Mouse (Mus musculus) liver, embryonic 11.5 days (tissue): Measurements from ENCODE around the gene Sit1. TPM values are rescaled to one million over a fixed set of nuclear protein-coding genes. Genes with fewer than 3 reads are reported as not detected.

Experiments used
- ATAC-seq: fragments of 200-750 bp; cut with Nextera tagmentation; replicated peaks from 2 replicates; pipeline ENCODE4 v1.8.0; 2017; ENCODE audit warnings: moderate number of reproducible peaks, mild to moderate bottlenecking, moderate TSS enrichment, moderate library complexity; ENCODE audit not compliant: low FRiP score
- DNase-seq: peaks from one replicate; pipeline ENCODE4 v3.0.0-alpha.2; 2017; ENCODE audit warnings: low spot score
- H3K27ac ChIP-seq: fragments of 300-500 bp; sonication (generic); 2 replicates; pipeline ENCODE4 v1.5.1; 2014; ENCODE audit warnings: mild to moderate bottlenecking, low read depth, low read length, control low read depth
- H3K27me3 ChIP-seq: fragments of 300-500 bp; sonication (generic); replicated peaks from 2 replicates; pipeline ENCODE4 v1.6.1; 2014; ENCODE audit warnings: low read length, mixed read lengths; ENCODE audit not compliant: control insufficient read depth, insufficient read depth
- H3K36me3 ChIP-seq: fragments of 300-500 bp; sonication (generic); 2 replicates; pipeline ENCODE4 v1.6.1; 2014; ENCODE audit warnings: mild to moderate bottlenecking, low read length, moderate library complexity, mixed read lengths; ENCODE audit not compliant: control insufficient read depth, insufficient read depth
- H3K4me1 ChIP-seq: fragments of 300-500 bp; sonication (generic); replicated peaks from 2 replicates; pipeline ENCODE4 v1.6.1; 2014; ENCODE audit warnings: low read length, mixed read lengths; ENCODE audit not compliant: control insufficient read depth, insufficient read depth
- H3K4me2 ChIP-seq: fragments of 300-500 bp; sonication (generic); 2 replicates; pipeline ENCODE4 v1.6.1; 2014; ENCODE audit warnings: mild to moderate bottlenecking, control low read depth, moderate library complexity
- H3K4me3 ChIP-seq: fragments of 300-500 bp; sonication (generic); 2 replicates; pipeline ENCODE4 v1.5.1; 2014; ENCODE audit warnings: low read depth, low read length, control low read depth
- H3K9ac ChIP-seq: fragments of 300-500 bp; sonication (generic); 2 replicates; pipeline ENCODE4 v1.6.1; 2014; ENCODE audit warnings: low read depth, low read length, control low read depth
- H3K9me3 ChIP-seq: fragments of 300-500 bp; sonication (generic); 2 replicates; pipeline ENCODE4 v1.6.1; 2016; ENCODE audit warnings: low read length, inconsistent platforms, mixed read lengths; ENCODE audit not compliant: control insufficient read depth
- WGBS: fragments of 180-500 bp; shearing (Covaris S2); extraction: QIAGEN DNeasy Blood & Tissue Kit; methylation state at CpG from one replicate; pipeline ENCODE4 v1.1.7; 2014; 5-methylcytosine and 5-hydroxymethylcytosine counted together
- polyA plus RNA-seq: library from polyadenylated mRNA; unstranded; fragments of >200 nt; fragmentation: Nextera tagmentation; extraction: Ambion mirVana; gene quantifications from 2 replicates; pipeline ENCODE4 v1.2.1, GENCODE M21; 2014

Gene Sit1
- polyA plus RNA-seq, 1 experiment from 2014 or later, result not detected

DNA sequence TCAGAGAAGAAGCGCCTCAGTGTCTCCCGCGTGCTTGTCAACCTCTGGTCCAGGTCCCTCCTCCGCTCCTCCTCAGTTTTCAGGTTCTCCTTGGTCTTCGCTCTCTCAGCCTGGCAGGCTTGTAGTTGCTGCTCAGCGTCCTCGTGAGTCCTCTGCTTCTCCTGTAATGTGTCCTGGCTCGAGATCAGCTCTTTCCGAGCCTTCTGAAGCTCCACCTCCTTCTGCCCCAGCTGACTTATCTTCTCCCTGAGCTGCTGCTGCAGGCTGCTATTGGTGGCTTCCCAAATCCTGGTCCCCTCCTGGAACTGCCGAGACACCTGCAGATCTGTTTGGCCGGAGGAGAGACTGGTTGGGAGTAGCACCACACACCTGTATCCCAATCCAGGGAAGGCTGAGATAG is 31.2 kb downstream of the Sit1 start:
- ATAC-seq (no peak), DNase-seq (no peak)
- Histone ChIP-seq H3K4me2 (no peak overlapping the region), H3K27ac (no peak overlapping the region), H3K9ac (no peak overlapping the region), H3K36me3 (no peaks in the 10 kb centered on the region; the same call in 1 of the 2 replicates), H3K27me3 (peaks cover 35% of the 10 kb centered on the region), H3K4me1 (no peaks in the 10 kb centered on the region; the same call in 1 of the 2 replicates), H3K9me3 (no peaks in the 10 kb centered on the region), H3K4me3 (no peak overlapping the region)
- 44% methylated on average over 11 of the region's 11 CpGs for WGBS

DNA sequence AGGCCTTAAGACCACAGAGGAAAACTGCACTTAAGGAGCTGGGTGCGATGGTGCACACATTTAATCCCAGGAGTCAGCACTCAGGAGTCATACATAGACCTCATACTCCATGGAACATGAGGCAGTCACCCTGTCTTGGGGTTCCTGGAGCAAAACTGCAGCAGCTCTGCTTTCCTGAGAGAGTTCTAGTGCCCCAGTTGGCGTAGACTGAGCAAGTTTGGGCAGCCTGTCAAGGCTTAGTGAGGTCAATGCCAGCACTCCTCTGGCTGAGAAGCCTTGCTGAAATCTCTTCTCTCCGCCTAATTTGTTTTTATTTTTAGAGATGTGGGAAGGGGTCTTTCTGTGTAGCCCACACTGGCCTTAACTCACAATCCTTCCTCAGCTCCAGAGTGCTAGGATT is 35.0 kb downstream of the Sit1 start:
- 80% methylated on average over 3 of the region's 3 CpGs for WGBS
- DNase-seq, result no peak
- H3K4me2 ChIP-seq, result no peak overlapping the region

DNA sequence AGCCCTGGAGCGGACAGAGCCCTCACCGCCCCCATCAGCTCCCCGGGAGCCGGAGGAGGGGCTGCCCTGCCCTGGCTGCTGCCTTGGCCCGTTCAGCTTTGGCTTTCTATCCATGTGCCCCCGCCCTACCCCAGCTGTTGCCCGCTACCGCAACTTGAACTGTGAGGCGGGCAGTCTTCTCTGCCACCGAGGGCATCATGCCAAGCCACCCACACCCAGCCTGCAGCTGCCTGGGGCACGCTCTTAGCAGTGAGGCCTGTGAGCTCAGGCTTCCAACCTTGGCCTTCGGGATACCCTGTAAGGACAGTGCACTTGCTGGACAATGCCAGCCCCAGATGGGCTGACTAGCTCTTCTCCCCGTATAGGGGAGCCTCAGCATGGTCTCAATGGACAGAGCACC is 36.3 kb downstream of the Sit1 start:
- H3K4me2 ChIP-seq, result no peak overlapping the region
- no peak overlapping the region for H3K27ac ChIP-seq
- H3K4me1 ChIP-seq, result 0 out of 2 replicates have a peak, but pooled peaks cover 8% of the 10 kb centered on the region
- no peaks in the 10 kb centered on the region for H3K9me3 ChIP-seq
- DNase-seq (no peak), ATAC-seq (no peak)
- WGBS, result 96% methylated on average over 13 of the region's 13 CpGs
- no peak overlapping the region for H3K9ac ChIP-seq
- H3K36me3 ChIP-seq, result peaks cover 2% of the 10 kb centered on the region; the same call in 1 of the 2 replicates
- peaks cover 5% of the 10 kb centered on the region for H3K27me3 ChIP-seq
- no peak overlapping the region for H3K4me3 ChIP-seq

More for the DNA sequence above, 35.0 kb downstream of the Sit1 start:
- Histone ChIP-seq H3K27ac (no peak overlapping the region), H3K36me3 (peaks cover 2% of the 10 kb centered on the region; the same call in 1 of the 2 replicates), H3K27me3 (peaks cover 18% of the 10 kb centered on the region), H3K9ac (no peak overlapping the region), H3K4me3 (no peak overlapping the region), H3K9me3 (no peaks in the 10 kb centered on the region), H3K4me1 (0 out of 2 replicates have a peak, but pooled peaks cover 5% of the 10 kb centered on the region)
- no peak for ATAC-seq

- Histone ChIP-seq H3K4me3 (peak overlapping the region; percentile 72), H3K4me1 (0 out of 2 replicates have a peak, but pooled peaks cover 8% of the 10 kb centered on the region), H3K27me3 (no peaks in the 10 kb centered on the region; the same call in none of the 2 replicates), H3K9ac (peak overlapping the region; percentile 84), H3K27ac (0 out of 2 replicates have a peak overlapping the region, but pooled peaks have one; percentile 4), H3K9me3 (no peaks in the 10 kb centered on the region), H3K4me2 (peak overlapping the region; percentile 88), H3K36me3 (peaks cover 2% of the 10 kb centered on the region; the same call in 1 of the 2 replicates)
- no peak for ATAC-seq
- no peak for DNase-seq
- WGBS, result 4% methylated on average over 28 of the region's 28 CpGs
Observed at GRCm38 (mm10) chr4:43443511-43443910, 40.0 kb downstream of the Sit1 start.

GRCm38 (mm10) chr4:43442456-43443361 is 40.8 kb downstream of the Sit1 start:
- Histone ChIP-seq H3K27ac (peak overlapping the region; percentile 84), H3K9me3 (no peaks in the 10 kb centered on the region), H3K4me2 (peak overlapping the region; percentile 88), H3K4me1 (0 out of 2 replicates have a peak, but pooled peaks cover 8% of the 10 kb centered on the region), H3K9ac (peak overlapping the region; percentile 84), H3K4me3 (peak overlapping the region; percentile 72), H3K36me3 (peaks cover 2% of the 10 kb centered on the region; the same call in 1 of the 2 replicates), H3K27me3 (no peaks in the 10 kb centered on the region; the same call in none of the 2 replicates)
- DNase-seq, result peak; percentile 78
- under 1% methylated on average over 88 of the region's 88 CpGs for WGBS
- peak; percentile 72 for ATAC-seq

DNA sequence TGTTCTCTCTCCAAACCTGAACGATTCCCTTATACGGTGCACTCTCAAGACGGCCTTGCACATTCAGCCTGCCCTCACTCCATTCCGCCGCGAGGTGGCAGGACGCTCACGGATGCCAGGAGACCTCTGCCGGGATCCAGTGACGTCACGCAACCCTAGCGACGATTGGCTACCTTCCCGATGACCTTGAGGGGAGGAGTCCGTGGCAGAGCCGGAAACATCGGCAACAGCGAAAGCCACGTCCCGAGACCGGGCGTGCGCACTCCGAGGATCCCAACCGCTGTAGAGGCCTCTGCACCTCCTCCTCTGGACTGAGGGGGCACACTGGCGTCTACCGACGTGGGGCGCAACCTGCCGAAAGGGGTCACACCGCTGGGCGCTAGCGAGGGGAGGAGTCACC is 41.5 kb downstream of the Sit1 start:
- no peaks in the 10 kb centered on the region for H3K9me3 ChIP-seq
- DNase-seq (peak; percentile 98), ATAC-seq (peak; percentile 94)
- H3K4me3 ChIP-seq, result peak overlapping the region; percentile 72
- H3K4me1 ChIP-seq, result 0 out of 2 replicates have a peak, but pooled peaks cover 8% of the 10 kb centered on the region
- H3K27me3 ChIP-seq, result no peaks in the 10 kb centered on the region; the same call in none of the 2 replicates
- peak overlapping the region; percentile 84 for H3K9ac ChIP-seq
- H3K27ac ChIP-seq, result peak overlapping the region; percentile 84
- under 1% methylated on average over 33 of the region's 33 CpGs for WGBS
- H3K4me2 ChIP-seq, result peak overlapping the region; percentile 88
- H3K36me3 ChIP-seq, result peaks cover 2% of the 10 kb centered on the region; the same call in 1 of the 2 replicates

GRCm38 (mm10) chr4:43441639-43442038 is 41.9 kb downstream of the Sit1 start, which contains the start of gene Tesk1:
Tesk1 (plus strand) TSS chr4:43441939.
- Histone ChIP-seq H3K27ac (peak within 1 kb of the TSS; percentile 84), H3K4me1 (0 out of 2 replicates have a peak, but pooled peaks cover 8% of the 10 kb centered on the region), H3K9ac (peak within 1 kb of the TSS; percentile 84), H3K9me3 (no peaks in the 10 kb centered on the region), H3K4me3 (peak within 1 kb of the TSS; percentile 72), H3K4me2 (peak within 1 kb of the TSS; percentile 88), H3K27me3 (no peaks in the 10 kb centered on the region; the same call in none of the 2 replicates), H3K36me3 (no peaks in the 10 kb centered on the region; the same call in 1 of the 2 replicates)
- 26% methylated on average over 4 of the region's 4 CpGs for WGBS
- ATAC-seq, result no peak
- DNase-seq, result no peak

GRCm38 (mm10) chr4:43432832-43433231 is 50.7 kb downstream of the Sit1 start:
- H3K4me3 ChIP-seq, result no peak overlapping the region
- H3K36me3 ChIP-seq, result no peaks in the 10 kb centered on the region
- H3K27me3 ChIP-seq, result peaks cover 20% of the 10 kb centered on the region
- DNase-seq (no peak), ATAC-seq (no peak)
- H3K27ac ChIP-seq, result no peak overlapping the region
- no peak overlapping the region for H3K4me2 ChIP-seq
- no peaks in the 10 kb centered on the region; the same call in 1 of the 2 replicates for H3K4me1 ChIP-seq
- H3K9me3 ChIP-seq, result no peaks in the 10 kb centered on the region
- no peak overlapping the region for H3K9ac ChIP-seq
- 76% methylated on average over 1 of the region's 1 CpGs for WGBS
